8 mouse cellular contexts compared by ENCODE assay signal in genomic region chr2:129199328-129200085, GRCm38 (mm10). TPM values are rescaled to one million over a fixed set of nuclear protein-coding genes. Genes with fewer than 3 reads are reported as not detected.
DNase-seq lines count a peak whose midpoint lies in the region; ATAC-seq and TF ChIP-seq lines count a peak whose summit lies in the region.

No protein-coding gene starts in this region.

- TF ChIP-seq CTCF in thymus, adult 2 months (IDR thresholded peaks at IDR 0.05; ENCODE audit: borderline replicate concordance, control insufficient read depth, extremely low read depth, insufficient read depth, low read length, poor library complexity): no peak
- TF ChIP-seq CTCF in forebrain, postnatal 0 days (IDR thresholded peaks at IDR 0.05; ENCODE audit: low read depth): no peak

- H3K36me3 ChIP-seq in thymus, adult 2 months (ENCODE audit: control insufficient read depth, insufficient read depth, low read length): peaks cover 21% of the 10 kb centered on the region
- H3K36me3 ChIP-seq in forebrain, postnatal 0 days (ENCODE audit: insufficient read depth): peaks cover 17% of the 10 kb centered on the region
- H3K36me3 ChIP-seq in limb, embryonic 12.5 days: peaks cover 40% of the 10 kb centered on the region
- H3K36me3 ChIP-seq in neural tube, embryonic 14.5 days (ENCODE audit: control insufficient read depth, insufficient read depth, low read length): no peaks in the 10 kb centered on the region; the same call in 1 of the 2 replicates

- peak; percentile 18 to 62 for DNase-seq in adrenal gland, adult (ENCODE audit: inconsistent age in 2 of 2, low spot score in 1 of 2)
- no peak for DNase-seq in adrenal gland, postnatal 36 days
- peak; percentile 25 for DNase-seq in thymus, adult 2 months
- no peak for DNase-seq in thymus, adult 18-20 months
- peak; percentile 63 for DNase-seq in forebrain, postnatal 0 days
- no peak for DNase-seq in urinary bladder, postnatal 36 days (ENCODE audit: low spot score in 2 of 2)

- H3K27ac ChIP-seq in thymus, adult 2 months (ENCODE audit: control insufficient read depth, insufficient read depth, low read length): peak overlapping the region; percentile 49; the same call in 1 of the 2 replicates
- peak overlapping the region; percentile 94 for H3K27ac ChIP-seq in forebrain, postnatal 0 days (ENCODE audit: low read depth, low read length)
- peak overlapping the region; percentile 89 for H3K27ac ChIP-seq in limb, embryonic 12.5 days
- peak overlapping the region; percentile 89 for H3K27ac ChIP-seq in neural tube, embryonic 14.5 days (ENCODE audit: low read depth, low read length)

- no peaks in the 10 kb centered on the region for H3K27me3 ChIP-seq in thymus, adult 2 months (ENCODE audit: control insufficient read depth, insufficient read depth, low read length)
- no peaks in the 10 kb centered on the region for H3K27me3 ChIP-seq in forebrain, postnatal 0 days (ENCODE audit: insufficient read depth, low read length)
- no peaks in the 10 kb centered on the region for H3K27me3 ChIP-seq in limb, embryonic 12.5 days
- no peaks in the 10 kb centered on the region for H3K27me3 ChIP-seq in neural tube, embryonic 14.5 days (ENCODE audit: control insufficient read depth, insufficient read depth, low read length)

- H3K4me3 ChIP-seq in thymus, adult 2 months (ENCODE audit: control insufficient read depth, insufficient read depth, low read length): peak overlapping the region; percentile 57
- peak overlapping the region; percentile 78 for H3K4me3 ChIP-seq in forebrain, postnatal 0 days (ENCODE audit: low read depth, low read length)
- peak overlapping the region; percentile 81 for H3K4me3 ChIP-seq in limb, embryonic 12.5 days (replicated peaks)
- peak overlapping the region; percentile 69 for H3K4me3 ChIP-seq in neural tube, embryonic 14.5 days (ENCODE audit: low read depth, low read length)

- ATAC-seq in forebrain, postnatal 0 days: peak; percentile 2; the same call in 1 of the 2 replicates
- ATAC-seq in limb, embryonic 12.5 days (ENCODE audit: insufficient number of reproducible peaks, insufficient read depth, low FRiP score, low TSS enrichment, low read depth): no peak
- ATAC-seq in neural tube, embryonic 14.5 days (ENCODE audit: low read depth): 0 out of 2 replicates have a peak, but pooled peaks have one; percentile 9

- TF ChIP-seq POLR2A in thymus, adult 2 months (IDR thresholded peaks at IDR 0.05; ENCODE audit: control insufficient read depth, extremely low read depth, insufficient read depth, low read length, poor library complexity): no peak

- peak overlapping the region; percentile 89 for H3K9ac ChIP-seq in forebrain, postnatal 0 days
- H3K9ac ChIP-seq in limb, embryonic 12.5 days (replicated peaks): peak overlapping the region; percentile 90
- H3K9ac ChIP-seq in neural tube, embryonic 14.5 days (replicated peaks; ENCODE audit: low read depth, low read length): peak overlapping the region; percentile 81

- WGBS in thymus, adult 2 months: 38% methylated on average over 28 of the region's 31 CpGs
- WGBS in forebrain, postnatal 0 days: 8% methylated on average over 30 of the region's 31 CpGs
- WGBS in limb, embryonic 12.5 days: 25% methylated on average over 31 of the region's 31 CpGs
- 13% methylated on average over 29 of the region's 31 CpGs for WGBS in neural tube, embryonic 14.5 days

- H3K4me2 ChIP-seq in forebrain, postnatal 0 days (ENCODE audit: low read depth): peak overlapping the region; percentile 91
- peak overlapping the region; percentile 81 for H3K4me2 ChIP-seq in limb, embryonic 12.5 days
- peak overlapping the region; percentile 75 for H3K4me2 ChIP-seq in neural tube, embryonic 14.5 days (ENCODE audit: low read depth, low read length)

- H3K9me3 ChIP-seq in forebrain, postnatal 0 days (ENCODE audit: low read length): no peaks in the 10 kb centered on the region
- no peaks in the 10 kb centered on the region for H3K9me3 ChIP-seq in limb, embryonic 12.5 days
- H3K9me3 ChIP-seq in neural tube, embryonic 14.5 days (ENCODE audit: control insufficient read depth, low read length): no peaks in the 10 kb centered on the region

- H3K4me1 ChIP-seq in thymus, adult 2 months (replicated peaks; ENCODE audit: control insufficient read depth, insufficient read depth, low read length): peaks cover 14% of the 10 kb centered on the region
- peaks cover 18% of the 10 kb centered on the region for H3K4me1 ChIP-seq in forebrain, postnatal 0 days (ENCODE audit: insufficient read depth)
- peaks cover 21% of the 10 kb centered on the region for H3K4me1 ChIP-seq in limb, embryonic 12.5 days (replicated peaks)
- H3K4me1 ChIP-seq in neural tube, embryonic 14.5 days (ENCODE audit: control insufficient read depth, insufficient read depth, low read length): peaks cover 16% of the 10 kb centered on the region

RNA-seq across cellular contexts. Expression of gene Slc20a1, which starts 0.9 kb away (rescaled TPM):
- total RNA-seq in adrenal gland, postnatal 36 days (2021): 10 to 100 TPM; 16.1 to 20.3 TPM
- 77.3 and 82.0 TPM in 2 replicates for polyA plus RNA-seq in thymus, adult 2 months (2012; rRNA removed)
- total RNA-seq in forebrain, postnatal 0 days (2014; rRNA removed): 68.7 and 73.5 TPM in 2 replicates
- polyA plus RNA-seq in forebrain, postnatal 0 days (2015; fragmentation: Nextera tagmentation; extraction: Ambion mirVana): 27.4 and 36.5 TPM in 2 replicates
- 43.9 and 46.9 TPM in 2 replicates for polyA plus RNA-seq in limb, embryonic 12.5 days (2016; fragmentation: Nextera tagmentation; extraction: Ambion mirVana)
- 56.3 and 62.0 TPM in 2 replicates for polyA plus RNA-seq in neural tube, embryonic 14.5 days (2014; fragmentation: Nextera tagmentation; extraction: Ambion mirVana)

Comparison
In these comparisons a context has a peak if more than half of its experiments do, and no peak if none do; other contexts are left out.
1. DNase-seq: peak in adrenal gland, adult (2 of 2), thymus, adult 2 months (single experiment) and forebrain, postnatal 0 days (single experiment); none in adrenal gland, postnatal 36 days (0 of 2), thymus, adult 18-20 months (0 of 2) and urinary bladder, postnatal 36 days (0 of 2).
2. Peak in every context shown above with its lines, with median percentiles within 50 percentile points of each other: H3K27ac ChIP-seq, H3K4me3 ChIP-seq, H3K4me2 ChIP-seq and H3K9ac ChIP-seq.